Mouse (Mus musculus) testis, adult 2 months (tissue): ENCODE data around the gene Phgr1.

Experiments used
- CTCF ChIP-seq: fragments of 200-500 bp; IDR thresholded peaks from 2 replicates; pipeline ENCODE4 v1.5.1; 2012; ENCODE audit warnings: low read depth, mild to moderate bottlenecking, inconsistent platforms, low read length, moderate library complexity; ENCODE audit not compliant: control insufficient read depth, insufficient read depth, insufficient replicate concordance
- POLR2A ChIP-seq: fragments of 200-500 bp; IDR thresholded peaks from 2 replicates; pipeline ENCODE4 v1.6.1; 2012; ENCODE audit warnings: low read depth, mild to moderate bottlenecking, inconsistent platforms, low read length, moderate library complexity; ENCODE audit not compliant: control insufficient read depth

DNA sequence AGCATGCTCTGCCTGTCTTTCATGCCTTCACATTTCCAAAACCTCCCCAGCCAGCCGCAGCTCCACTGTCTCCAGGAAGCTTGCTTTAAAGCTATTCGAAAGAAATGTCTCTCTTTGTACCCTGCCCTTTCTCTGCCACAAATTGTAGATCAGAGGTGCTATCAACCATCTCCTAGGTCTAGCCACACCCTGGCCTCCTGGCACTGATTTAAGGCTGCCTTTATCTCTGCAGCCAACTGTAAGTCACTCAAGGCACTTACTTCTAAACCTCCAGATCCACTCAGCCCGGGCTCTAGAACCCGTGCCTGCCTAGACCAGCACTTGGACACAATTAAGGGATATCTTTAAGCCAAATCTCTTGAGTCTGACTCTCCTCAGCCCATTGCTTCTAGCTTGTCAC lies 5.8 kb downstream of the Phgr1 start:
- TF ChIP-seq CTCF: no peak
- no peak for TF ChIP-seq POLR2A
